Mouse (Mus musculus): ENCODE measurements around the gene Ncan. TPM values are rescaled to one million over a fixed set of nuclear protein-coding genes. Genes with fewer than 3 reads are reported as not detected.

The Ncan gene
- total RNA-seq, 2 experiments from 2014 or later: not detected

DNA sequence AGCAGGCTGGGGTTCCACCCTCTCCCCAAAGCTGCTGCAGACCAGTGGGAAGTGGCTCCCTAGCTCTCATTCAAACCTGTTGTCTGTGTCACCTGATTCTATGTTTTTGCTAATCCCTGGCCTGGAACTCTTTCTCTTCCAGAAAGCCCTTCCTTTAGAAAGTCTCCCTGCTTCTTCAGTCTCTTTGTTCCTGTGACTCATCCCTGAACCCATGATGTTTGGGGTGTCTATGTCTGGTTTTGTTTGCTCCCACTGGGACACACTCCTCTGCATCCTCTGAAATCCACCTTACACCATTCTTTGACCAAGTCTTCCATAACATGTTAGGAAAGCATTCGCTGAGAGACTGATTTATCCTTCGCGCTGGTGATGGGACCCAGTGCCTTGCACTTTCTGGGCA is 9.4 kb upstream of the Ncan start:
- ATAC-seq (replicated peaks; ENCODE audit: poor library complexity, severe bottlenecking): no peak

DNA sequence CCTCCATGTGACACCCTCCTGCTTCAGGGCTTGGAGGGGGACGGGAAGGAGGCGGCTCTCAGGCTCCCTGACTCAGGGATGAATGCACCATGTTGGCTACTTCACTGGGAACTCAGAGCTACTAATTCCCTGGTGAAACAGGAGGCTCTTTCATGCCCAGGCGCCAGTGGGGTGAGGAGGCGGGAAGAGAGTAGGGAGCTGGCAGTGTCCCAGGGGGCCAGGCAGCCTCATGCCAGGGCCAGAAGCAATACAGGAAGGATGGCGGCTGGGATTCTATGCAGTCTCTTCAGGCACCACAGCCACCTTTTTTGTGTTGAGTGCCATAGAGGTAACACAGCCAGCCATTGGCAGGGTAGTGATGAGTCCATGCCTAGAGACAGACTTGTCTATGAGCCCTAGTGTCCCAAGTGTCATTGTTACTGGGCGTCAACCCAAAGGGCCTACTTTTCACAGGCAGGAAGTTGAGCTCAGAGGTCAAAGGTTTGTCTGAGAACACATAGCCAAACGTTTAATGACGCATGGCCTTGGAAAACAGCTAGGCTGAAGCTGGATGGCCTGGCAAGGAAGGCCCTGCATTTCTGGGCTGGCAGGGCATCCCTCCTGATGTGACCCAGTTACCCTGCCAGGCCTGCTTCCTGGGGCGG is 8.8 kb upstream of the Ncan start:
- no peak for ATAC-seq (replicated peaks; ENCODE audit: poor library complexity, severe bottlenecking)

DNA sequence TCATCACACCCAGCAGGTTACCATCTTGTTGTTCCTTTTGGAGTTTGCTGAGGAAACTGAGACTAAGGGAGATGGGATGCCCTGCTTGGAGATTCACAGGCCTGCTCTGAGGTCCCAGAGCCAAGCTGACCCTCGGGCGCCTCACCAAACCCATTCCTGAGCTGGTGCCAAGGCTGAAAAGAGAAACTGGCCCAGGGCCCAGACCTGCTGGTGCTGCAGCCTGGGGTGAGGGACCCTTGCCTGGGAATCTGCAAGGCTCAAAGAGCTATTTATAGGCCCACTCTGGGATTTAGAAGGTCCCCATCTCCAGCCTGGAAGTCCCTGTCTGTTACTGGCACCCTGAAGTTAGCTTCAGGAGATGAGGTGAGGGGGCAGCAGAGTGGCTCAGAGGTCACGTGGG is 7.8 kb upstream of the Ncan start:
- ATAC-seq (replicated peaks; ENCODE audit: poor library complexity, severe bottlenecking): no peak

DNA sequence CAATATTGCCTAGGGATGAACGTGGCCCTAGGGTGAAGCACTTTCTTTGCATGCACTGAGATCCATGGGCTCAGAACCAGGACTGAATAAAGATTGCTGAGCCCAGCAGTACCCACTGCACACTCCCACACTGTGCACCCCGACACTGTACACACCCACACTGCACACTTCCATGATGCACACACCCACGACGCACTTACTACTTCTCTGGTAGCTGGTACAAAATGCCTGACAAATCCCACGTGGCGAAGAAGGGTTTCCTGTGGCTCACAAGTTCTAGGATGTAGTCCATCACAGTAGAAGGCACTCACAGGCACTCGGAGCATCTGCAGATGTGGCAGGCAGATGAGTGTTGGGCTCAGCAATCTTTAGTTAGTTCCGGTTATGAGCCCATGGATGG is 4.3 kb upstream of the Ncan start:
- ATAC-seq (replicated peaks; ENCODE audit: poor library complexity, severe bottlenecking): no peak

DNA sequence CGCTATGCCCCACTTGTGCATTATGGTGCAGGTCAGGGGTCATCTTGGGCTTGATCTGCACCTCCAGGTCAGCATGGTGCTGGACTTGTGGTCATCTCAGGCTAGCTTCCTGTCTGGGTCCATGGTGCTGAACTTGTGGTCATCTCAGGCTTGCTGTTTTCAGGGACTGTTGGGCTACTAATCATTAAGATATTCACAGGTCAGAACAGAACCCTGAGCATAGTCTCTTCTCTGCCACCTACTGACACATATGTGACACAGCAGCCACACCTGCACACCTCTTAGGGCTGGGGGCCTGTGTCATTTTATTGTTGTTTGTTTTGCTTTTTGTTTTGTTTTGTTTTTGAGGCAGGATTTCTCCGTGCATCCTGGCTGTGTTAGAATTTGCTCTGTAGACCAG is 2.2 kb upstream of the Ncan start:
- ATAC-seq (replicated peaks; ENCODE audit: poor library complexity, severe bottlenecking): 0 out of 2 replicates have a peak, but pooled peaks have one; percentile 41

DNA sequence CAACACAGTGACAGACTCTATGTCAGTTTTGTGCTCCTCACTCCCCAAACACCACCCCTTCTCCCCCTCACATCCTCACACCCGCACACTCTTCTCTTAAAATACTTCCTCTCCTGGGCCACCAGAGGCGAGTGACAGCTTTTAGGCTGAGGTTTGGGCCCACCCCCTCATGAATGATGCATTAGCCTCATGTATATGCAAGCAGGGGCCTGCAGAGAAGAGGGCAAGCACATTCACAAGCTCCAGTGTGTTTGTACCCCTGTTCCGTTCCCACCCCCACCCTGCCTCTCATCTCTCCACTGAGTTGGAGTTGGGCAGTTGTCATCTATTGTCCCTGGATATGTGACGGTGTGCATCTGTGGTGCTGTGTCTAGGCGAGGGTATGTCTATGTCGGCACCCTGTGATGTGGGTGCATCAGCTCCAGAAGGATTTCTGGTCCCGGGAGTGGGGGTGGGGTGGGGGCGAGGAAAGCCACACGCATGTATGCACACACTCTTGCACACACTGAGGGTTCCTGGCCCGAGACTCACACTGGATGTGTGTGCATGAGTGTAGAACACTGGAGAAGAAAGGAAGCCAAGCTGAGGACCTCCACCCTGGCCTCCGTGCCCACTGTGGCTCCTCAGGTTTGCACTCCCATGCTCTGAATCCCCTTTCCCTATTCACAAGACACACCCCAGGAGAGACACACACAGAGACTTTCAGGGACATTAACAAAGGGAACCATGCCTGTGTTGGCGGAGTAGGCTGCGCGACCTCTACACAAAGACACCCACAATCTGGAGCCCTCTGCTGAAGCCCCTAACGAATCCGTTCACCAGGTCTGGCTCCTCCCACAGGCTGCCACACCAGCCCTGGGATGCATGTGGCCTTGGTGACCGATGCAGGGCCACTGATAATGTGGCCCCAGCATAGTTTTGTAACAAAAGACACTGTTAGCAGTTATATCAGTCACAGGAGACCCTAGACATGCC is 1.7 kb downstream of the Ncan start:
- ATAC-seq (replicated peaks; ENCODE audit: poor library complexity, severe bottlenecking): no peak

DNA sequence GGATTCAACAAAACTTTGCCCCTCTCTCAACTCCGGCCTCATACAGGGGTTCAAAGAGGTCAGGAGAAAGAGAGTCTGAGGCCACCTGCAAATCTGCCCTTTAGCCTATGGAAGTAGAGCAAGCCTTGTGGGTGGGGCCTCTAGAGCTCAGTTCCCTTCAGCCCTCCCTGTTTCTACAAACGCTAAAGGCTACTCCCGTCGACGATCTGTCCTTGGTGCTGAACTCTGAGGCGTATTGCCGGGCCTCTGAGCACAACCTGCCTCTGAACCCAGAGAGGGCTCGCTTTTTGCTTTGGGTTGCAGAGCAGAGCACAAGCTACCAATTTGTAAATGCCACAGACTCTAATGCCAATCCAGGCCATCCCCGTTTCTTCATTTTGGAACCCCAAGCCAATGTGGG is 3.1 kb downstream of the Ncan start:
- ATAC-seq (replicated peaks; ENCODE audit: poor library complexity, severe bottlenecking): peak; percentile 66

DNA sequence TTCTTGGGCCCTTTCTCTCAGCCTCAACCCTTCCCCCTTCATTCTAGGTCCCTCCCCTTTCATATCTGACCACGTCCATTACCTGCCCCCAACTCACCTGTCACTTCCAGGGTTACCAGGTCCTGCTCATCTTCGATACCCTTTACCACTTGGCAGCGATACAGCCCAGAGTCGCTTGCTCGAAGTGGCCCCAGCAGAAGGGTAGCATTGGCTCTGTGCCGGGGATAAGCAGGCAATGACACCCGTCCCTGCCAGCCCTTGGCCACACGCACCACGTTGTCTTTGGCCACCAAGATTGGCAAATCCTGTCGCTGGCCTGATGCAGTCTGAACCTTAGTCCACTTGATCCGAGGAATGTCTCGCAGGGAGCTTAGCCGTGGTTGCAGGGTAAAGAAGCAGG is 5.8 kb downstream of the Ncan start:
- ATAC-seq (replicated peaks; ENCODE audit: poor library complexity, severe bottlenecking): no peak

DNA sequence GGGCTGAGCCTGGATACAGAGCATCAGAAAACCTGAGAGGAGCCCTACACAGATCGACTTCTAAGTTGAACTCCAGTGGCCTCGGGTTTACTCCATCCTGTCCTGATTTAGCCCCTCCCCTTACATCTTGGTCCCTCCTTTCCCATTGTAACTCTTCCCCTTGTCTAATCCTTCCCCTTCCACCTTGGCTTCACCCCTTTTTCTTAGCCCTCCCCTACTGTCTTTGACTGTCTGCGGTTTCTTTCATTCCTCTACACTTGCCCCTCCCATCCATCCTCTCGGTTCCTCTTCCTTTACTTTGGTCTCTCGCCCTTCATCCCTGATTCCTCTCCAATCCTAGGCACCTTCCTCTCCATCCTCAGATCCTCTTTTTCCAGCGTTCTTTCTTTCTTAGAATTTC is 6.2 kb downstream of the Ncan start:
- peak; percentile 75 for ATAC-seq (replicated peaks; ENCODE audit: poor library complexity, severe bottlenecking)

DNA sequence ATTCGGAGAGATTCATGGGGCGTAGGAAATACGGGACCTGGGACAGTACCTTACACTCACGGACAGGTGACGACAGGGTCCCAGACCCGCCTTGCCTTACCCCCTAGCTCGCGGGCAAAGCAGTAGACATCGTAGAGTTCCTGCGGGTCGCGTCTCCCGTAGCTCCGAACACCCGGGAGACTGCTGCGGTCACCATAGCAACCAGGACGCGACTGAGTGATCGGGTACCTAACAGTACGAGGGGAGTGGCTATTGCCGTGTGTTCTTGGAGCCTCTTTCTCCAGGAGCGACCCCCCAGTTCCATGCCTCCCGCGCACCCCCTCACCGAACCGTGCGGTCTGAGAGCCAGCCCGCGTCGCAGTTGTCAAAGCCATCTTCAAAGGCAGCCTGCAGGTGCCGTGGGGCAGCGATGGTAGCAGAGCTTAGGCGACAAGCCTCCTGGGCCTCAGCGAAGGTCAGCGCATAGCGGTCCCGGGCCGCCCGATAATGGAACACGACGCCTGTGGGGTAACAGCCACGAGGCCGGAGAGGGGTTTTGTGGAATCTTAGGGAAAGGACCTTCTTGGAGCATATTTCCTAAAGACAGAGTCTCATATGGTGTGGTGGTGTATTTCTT is 8.2 kb downstream of the Ncan start:
- no peak for ATAC-seq (replicated peaks; ENCODE audit: poor library complexity, severe bottlenecking)

DNA sequence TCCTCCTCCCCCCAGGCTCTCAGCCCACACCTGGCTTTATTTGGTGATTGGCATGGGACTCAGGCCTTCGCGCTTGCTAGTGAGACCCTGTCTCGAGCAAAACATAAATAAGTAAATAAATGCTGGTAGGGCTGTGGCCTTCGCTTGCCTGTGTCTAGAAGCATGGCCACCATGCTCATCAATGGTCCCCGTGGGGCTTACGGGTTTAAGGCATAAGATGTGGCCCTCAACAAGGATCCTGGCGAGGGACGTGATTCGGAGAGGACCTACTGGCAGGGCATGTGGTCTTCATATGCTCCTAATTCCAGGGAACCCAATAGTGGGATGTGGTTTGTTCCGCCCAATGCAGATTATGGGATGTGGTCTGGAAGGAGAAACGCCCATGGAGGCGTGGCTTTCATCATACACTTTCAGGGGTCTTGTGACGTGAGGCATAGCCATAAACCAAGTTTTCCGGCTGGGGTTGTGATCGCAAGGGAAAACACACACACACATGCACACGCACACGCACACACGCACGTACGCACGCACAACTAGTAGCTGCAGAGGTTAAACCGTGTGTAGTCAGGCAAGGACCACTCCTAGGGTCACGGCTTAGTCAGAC is 9.4 kb downstream of the Ncan start:
- ATAC-seq (replicated peaks; ENCODE audit: poor library complexity, severe bottlenecking): no peak

DNA sequence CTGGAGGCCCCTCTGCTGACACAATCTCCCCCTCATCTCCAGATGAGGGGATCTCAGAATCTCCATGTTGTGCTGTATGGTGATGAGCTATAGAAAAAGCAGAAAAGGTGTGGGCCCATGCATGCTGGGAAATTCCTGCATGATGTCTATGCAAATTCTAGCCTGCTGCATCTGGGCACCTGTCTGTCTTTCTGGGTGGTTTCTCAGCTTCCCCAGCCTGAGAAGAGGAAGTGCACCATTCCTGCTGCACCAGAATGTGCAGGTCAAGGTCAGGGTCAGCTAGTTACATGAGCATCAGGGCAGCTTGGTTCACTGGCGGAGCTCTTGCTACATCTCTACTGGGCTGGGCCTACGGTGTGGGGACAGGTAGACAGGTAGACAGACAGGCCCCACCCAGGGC is 10.2 kb downstream of the Ncan start:
- ATAC-seq (replicated peaks; ENCODE audit: poor library complexity, severe bottlenecking): no peak

DNA sequence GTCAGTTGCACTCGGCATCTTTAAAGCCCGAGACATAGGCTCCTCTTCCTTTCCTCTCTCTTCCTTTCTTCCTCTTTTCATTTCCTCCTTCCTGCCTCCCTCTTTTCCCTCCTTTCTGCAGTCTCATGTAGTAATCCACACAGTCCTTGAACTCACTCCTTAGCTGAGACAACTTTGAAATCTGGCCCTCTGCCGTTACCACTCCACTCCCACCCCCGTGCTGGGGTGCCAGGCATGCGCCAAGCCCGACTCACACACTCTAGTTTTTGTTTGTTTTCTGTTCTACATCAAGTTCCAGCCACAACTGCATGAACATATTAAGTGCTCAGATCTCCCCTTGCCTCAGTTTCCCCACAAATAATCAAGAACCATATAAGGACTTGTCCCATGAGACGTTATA is 15.8 kb downstream of the Ncan start:
- no peak for ATAC-seq (replicated peaks; ENCODE audit: poor library complexity, severe bottlenecking)

DNA sequence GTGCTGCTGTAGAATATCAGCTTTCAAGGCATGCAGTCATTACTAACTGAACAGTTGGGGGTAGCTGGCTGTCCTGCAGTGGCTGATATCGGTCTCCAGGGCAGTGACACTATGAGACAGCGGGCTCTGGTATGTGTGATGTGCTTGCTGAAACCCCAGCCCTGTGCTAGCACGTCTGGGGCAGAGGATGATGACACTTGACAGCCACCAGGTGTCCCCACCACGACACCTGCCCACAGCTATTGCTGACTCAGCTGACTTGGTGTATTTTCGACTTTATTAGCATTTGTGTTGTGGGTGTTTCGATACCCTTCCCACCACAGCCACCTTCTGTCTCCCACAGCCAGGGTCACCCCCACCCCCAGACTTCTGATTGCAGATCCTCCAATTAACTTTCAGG is 16.2 kb downstream of the Ncan start:
- ATAC-seq (replicated peaks; ENCODE audit: poor library complexity, severe bottlenecking): peak; percentile 78

DNA sequence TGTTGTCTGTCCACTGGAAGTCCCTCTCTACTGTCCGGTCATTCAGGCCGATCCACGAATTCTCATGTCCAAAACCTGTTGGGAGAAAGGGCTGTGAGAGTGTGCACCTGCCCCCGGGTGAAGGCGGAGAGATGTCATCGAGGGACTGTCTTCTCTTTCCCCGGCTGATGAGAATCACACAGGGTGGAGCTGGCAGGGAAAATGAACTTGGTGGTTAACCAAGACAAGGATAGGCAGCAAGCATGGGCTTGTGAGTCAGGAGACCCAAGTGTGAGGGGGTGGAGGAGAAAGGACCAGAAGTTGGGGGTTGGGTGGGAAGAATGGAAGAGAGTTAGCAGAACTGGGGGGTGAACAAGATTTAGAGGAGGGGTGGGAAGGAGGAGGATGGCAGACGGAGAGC is 20.4 kb downstream of the Ncan start:
- no peak for ATAC-seq (replicated peaks; ENCODE audit: poor library complexity, severe bottlenecking)

DNA sequence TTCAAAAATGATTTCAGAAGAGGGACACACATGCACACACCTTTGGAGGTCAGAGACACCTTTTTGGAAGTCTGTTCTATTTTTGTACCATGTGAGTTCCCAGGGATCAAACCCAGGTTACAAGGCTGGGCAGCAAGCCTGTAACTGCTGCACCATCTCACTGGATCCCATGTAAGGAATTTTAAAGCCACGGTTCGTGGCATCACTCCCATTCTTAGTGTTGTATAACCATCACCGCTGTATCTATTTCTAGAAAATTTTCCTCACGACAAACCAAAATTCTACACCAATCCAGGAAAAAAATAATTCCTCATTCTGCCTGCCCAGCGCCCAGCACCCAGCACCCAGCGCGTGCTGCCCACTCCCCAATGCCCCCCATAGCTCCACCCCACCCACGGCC is 21.4 kb downstream of the Ncan start:
- no peak for ATAC-seq (replicated peaks; ENCODE audit: poor library complexity, severe bottlenecking)

DNA sequence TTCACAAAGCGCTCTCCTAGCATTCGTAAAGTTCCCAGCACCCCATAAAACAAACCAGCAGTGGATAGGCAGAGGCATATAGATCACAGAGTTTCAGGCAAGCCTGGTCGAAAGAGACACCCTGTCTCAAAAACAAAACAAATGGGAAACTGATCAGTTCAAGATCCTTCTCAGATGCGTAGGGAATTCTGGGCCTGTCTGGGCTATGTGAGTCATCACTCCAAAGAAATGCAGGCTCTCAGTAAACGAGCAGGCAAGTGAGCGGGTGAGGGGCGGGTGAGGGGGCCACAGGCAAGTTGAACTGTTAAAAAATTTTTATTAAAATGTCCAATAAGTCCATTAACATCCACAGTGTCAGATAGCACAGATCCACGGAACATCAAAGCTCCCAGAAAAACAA is 27.9 kb downstream of the Ncan start:
- ATAC-seq (replicated peaks; ENCODE audit: poor library complexity, severe bottlenecking): no peak

DNA sequence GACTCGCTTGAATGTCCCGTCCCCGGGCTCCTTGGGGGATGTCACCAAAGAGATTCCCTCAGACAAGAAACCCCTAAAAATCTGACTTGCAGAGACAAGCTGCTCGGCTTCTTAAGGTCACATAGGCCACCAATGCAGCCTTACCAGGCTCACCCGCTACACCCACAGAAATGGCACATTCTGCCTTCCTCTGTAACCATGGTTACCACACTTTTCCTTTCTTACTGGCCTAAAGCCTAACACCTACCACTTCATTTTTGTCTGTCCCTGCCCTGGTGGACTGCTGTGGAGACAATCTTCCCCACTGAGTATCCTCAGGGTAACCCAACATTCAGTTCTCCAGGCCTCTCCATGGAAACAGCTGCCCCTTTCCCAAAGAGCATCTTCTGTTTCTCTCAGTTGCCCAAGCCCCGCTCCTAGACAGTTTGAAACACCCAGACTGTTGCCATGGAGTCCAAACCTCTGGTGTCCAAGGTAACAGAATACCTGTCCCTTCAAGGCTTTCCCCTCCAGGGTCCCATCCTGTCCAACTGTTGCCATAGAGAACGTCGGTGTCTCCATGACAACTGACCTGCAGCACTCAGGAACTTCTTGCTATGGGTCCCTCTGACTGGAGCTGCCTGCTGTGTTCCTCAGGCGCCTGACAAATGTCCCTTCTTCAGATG is 31.2 kb downstream of the Ncan start:
- no peak for ATAC-seq (replicated peaks; ENCODE audit: poor library complexity, severe bottlenecking)

DNA sequence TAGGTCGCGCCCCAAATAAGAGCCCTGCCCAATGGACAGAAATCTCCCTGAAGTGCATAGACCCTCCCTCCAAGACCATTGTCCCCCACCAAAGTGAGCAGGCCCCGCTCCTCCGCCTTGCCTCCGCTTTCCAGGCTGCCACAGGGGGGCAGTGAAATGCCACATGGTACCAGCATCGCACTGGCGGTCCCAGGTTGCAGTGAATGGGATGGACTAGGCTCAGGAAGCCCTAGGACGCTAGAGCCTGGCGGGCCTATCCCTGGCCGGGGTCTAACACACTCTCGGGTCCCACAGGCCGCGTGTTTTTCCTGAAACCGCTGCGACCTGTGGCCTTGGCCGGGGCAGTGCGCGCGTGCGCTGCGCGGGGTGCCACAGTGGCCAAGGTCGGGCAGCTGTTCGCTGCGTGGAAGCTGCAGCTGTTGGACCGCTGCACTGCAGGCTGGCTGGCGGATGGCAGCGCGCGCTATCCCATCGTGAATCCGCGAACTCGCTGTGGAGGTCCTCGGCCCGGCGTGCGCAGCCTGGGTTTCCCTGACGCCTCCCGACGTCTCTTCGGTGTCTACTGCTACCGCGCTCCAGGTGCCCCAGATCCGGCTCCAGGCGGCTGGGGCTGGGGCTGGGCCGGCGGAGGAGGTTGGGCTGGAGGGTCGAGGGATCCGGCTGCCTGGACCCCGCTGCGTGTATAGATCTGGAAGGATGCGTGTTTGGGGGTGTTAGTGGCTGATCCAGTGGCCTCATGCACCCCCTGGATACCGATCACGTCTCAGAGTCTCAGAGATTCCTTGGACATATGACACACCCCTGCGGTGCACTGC is 32.6 kb downstream of the Ncan start:
- no peak for ATAC-seq (replicated peaks; ENCODE audit: poor library complexity, severe bottlenecking)

DNA sequence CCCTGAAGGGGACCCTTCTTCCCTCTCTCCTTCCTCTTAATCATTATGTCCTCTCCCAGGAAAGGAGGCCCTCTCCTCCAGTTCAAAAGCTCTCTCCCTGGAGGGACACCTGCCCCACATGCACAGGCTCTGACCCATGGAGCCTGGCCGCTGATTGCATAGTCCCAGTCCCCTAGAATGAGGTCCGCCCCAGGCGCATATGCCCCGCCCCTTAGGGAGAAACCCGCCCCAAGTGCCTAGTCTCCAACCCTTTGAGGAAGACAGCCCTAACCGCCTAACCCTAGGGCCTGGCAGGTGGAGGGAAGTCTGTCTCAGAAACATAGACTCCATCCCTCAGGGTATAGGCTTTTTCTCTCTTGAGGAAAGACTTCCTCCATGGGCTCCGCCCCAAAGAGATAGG is 33.4 kb downstream of the Ncan start:
- peak; percentile 65 for ATAC-seq (replicated peaks; ENCODE audit: poor library complexity, severe bottlenecking)
